Mouse (Mus musculus) left cerebral cortex, postnatal 4 days (tissue): ENCODE measurements around the gene Plin2. TPM values are rescaled to one million over a fixed set of nuclear protein-coding genes. Genes with fewer than 3 reads are reported as not detected.
"Not testable (repeated sequence)": the region's sequence is repeated elsewhere in the genome, so short reads cannot be mapped to it uniquely, and the experiment has no call there.

Source experiments
- DNase-seq: peaks from one replicate; pipeline ENCODE4 v3.0.0-alpha.2; 2022
- intact Hi-C: fragments of 180-260 bp; cut with DNase I; formaldehyde crosslinking; loops from one replicate; pipeline ENCODE4 v1.15.1; 2025
- total RNA-seq, 2 experiments: library from RNA; stranded (reverse); gene quantifications; 2 replicates each; pipeline ENCODE4 v1.2.3; 2021

Plin2 gene
- total RNA-seq, 2 experiments from 2014 or later: 32.0 to 46.7 TPM

DNA sequence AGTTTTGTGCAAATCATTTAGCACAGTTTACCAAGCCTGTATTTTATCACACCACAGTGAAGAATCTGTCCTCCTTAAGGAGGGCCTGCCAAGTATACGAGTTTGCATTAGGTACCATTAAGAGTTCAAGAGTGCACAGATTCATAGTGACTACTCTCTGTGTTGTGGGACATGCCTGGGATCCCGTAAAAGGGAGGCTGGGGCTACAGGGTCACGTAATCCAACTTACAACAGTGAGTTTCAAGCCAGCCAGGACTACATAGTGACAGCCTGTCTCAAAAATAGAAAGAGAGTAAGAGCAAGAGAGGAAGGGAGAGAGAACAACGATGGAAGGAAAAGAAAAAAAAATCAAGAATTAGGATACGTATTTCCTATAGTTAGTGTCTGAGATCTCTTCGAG is 14.9 kb upstream of the Plin2 start:
- no peak for DNase-seq

DNA sequence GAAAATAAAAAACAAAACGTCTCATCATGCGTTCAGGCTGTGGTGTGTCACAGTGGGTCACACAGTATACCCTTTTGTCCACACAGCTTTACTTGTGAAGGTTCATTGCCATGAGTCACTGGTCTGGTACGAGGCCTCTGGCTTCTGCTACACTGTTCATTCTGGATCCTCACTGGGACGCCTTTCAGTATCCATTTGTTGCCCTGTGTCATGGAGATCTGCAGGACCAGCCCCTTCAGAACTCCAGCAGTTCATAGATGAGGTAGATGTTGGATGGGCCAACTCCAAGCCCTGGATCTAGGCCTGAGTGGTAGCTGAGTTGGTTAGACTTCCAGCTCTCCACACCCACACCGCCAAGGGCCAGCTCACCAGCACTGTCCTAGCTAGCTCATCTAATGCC is 13.9 kb upstream of the Plin2 start:
- no peak for DNase-seq
- intact Hi-C loops: no loop called here

More for the DNA sequence above, 14.9 kb upstream of the Plin2 start:
- intact Hi-C loops: no loop called here

DNA sequence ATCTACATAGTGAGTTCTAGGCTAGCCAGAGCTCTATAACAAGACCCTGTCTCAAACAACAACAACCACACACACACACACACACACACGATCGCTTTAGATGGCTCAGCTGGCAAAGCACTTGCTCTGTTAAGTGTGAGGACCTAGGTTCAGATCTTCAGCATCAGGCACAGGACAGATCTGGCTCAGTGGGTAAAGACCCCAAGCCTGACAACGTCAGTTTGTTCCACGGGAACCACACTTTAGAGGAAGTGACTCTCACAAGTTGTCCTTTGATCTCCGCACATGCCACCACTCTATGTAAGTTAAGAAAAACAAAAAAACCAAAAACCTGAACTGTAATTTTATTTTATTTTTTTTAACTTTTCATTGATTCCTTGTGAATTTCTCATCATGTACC is 13.4 kb upstream of the Plin2 start:
- DNase-seq: no peak
- intact Hi-C loops: no loop called here

DNA sequence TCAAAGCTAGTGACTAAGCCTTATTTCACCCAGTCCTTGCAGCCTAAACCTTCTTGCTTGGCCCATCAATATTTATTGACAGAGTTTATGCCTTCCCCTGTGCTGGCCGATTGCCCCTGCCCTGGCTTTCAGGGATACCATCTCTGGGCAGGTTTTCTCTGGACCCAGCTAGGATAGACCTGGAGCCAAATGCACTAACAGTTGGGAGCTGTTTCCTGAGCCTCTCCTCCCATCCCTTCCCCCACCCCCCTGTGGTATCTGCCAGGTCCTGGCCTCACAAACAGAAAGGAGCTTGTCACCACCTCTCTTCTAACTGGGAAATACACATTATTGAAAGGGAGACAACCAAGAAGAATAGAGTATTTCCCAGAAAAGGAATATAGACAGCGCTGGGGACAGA is 12.0 kb upstream of the Plin2 start:
- intact Hi-C loops: no loop called here

DNA sequence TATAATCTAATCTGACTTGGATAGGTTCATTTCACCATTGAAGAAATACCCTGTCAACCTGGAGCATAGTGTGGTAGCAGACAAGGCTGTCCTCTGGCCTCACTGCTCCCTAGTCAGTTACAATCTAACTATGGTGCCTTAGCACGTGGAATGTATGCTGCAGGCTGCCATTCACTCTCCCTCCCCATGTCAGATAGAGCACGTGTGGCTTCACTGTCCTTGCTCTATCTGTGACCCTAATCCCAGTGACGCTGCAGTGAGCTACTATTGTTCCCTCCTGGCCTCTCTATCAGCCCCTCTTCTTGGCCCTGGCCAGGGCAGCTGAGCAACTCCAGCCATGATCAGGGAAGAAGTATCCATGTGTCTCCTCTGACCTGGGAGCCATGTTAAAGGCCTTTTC is 11.6 kb upstream of the Plin2 start:
- intact Hi-C loops: no loop called here
- DNase-seq: no peak

More for the DNA sequence above, 12.0 kb upstream of the Plin2 start:
- DNase-seq: no peak

DNA sequence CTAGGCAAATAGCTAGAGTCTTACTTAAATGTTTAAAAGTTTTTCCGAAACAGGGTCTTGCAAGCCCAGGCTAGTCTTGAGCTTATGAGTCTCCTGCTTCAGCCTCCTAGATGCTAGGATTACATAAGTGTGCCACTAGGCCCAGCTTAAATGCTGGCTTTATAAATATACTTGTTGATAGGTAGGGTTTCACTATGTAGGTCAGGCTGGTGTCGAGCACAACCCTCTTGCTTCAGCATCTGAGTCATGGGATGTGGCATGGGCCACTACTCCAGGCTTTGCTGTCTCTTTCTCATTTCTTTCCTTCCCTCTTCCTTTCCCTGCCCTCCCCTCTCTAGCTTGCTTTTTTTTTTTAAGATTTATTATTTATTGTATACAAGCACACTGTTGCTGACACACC is 9.8 kb upstream of the Plin2 start:
- no peak for DNase-seq
- intact Hi-C loops: no loop called here

DNA sequence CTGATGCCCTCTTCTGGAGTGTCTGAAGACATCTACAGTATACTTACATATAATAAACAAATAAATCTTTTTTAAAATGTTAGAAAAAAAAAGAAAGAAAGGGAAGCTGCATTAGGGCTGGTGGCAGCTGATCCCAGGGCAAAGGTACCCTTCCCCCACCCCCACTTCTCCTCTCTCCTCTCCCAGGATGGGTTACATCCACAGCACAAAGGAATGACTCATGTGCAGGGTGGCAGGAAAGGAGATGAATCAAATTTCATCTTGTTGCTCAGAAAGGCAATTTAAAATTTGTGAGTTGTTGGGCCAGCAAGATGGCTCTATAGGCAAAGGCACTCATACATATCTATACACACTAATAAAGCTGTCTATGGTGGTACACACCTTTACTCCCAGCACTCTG is 6.9 kb upstream of the Plin2 start:
- DNase-seq: no peak
- intact Hi-C loops: no loop called here

DNA sequence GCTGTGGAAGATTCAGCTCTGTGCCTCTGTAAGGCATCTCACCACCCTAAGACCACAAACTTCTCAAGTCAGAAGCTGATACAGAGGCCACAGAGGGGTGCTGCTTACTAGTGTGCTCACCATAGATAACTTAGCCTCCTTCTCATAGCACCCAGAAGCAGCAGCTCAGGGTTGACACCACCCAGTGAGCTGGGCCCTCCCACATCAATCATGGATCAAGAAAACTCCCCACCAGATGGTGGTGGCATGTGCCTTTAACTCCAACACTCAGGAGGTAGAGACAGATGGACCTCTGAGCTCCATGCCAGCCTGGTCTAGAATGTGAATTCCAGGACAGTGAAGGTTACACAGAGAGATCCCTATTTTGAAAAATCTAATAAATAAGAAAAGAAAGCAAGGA is 4.9 kb upstream of the Plin2 start:
- intact Hi-C loops, DNase-seq: not testable (repeated sequence)

DNA sequence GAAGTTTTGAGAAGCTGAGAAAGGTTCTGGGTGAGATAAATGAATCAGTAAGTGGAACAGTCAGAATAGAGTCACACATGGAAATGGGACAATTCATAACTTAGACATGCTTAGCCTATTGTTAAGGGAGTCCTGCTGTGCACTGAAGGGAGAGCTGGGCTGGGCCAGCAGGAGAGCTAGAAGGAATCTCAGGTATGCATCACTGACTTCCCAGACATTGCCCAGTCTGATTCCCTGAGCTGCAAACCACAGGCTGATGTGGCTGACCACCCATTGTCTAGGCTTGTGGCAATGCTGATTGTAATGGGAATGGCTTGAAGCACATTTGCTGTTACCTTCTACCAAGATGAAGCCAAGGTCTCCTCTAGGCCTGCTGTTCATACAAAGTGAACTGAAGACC is 4.3 kb upstream of the Plin2 start:
- intact Hi-C loops: not testable (repeated sequence)

DNA sequence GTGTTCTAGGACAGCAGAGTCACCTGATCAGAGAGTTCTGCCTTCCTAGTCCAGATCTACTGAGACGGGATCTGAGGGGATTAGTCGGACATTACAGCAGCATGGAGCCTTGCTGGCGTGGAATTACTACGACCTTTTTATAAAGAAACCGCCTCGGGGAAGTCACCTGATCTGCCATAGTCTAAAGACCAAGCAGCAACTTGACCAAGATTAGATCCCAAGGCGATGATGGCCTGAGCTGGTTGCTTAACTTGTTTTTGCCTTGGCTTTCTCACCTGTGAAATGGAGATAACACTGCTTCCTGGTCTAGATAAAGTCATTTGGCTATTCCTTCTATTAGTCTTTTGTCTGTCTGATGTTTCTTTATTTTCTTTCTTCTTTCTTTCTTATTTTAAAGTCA is 2.6 kb upstream of the Plin2 start:
- no peak for DNase-seq
- intact Hi-C loops: no loop called here

More for the DNA sequence above, 4.3 kb upstream of the Plin2 start:
- DNase-seq: not testable (repeated sequence)

DNA sequence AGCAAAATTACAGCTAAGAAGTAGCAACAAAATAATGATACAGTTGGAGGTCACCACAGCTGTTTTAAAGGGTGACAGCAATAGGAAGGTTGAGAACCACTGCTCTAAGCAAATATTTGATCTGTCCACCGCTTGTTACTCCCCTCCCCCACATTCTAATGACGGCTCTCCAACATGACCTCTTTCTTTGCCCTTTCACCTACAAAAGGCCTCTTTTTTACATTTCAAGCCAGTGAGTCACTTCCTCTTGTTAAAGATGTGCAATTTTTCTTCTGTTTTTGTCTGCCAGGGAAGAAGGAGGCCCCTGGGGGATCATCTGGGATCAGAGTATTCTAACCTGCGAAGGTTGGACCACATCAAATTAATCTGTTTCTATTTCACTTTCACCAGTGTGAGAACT is 1.9 kb upstream of the Plin2 start:
- no peak for DNase-seq
- intact Hi-C loops: no loop called here

DNA sequence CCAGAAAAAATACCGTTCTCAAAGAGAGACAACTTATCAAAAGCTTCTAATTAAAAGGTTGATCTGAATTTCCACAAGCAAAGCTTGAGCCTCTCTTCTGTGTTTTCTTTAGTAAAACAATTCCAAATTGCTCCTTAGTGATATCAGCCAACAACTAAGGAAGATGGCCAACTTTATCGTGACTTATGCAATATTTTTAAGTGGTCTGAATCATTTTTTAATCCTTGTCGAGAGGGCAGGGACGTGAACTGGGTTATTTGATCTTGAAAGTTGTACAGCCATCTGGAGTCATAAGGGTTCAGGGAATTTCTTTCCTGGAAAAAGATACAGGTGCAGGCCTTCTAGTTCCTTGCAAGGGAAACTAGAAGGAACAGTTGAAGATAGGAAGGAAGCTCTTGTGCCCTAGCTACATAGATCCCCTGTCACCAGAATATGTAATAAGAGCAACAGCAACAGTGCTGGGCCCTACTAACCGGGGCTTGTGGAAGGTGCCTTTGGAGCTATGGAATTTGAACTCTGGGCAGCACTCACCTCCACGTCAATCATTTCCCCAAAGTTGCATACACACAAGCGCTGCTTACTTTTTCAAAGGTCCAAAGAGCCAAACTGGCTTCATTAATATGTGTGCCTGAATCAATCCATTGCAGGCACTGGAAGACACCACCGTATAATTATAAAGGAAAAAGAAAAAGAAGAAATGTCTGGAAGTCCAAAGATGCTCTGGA is 884 bp upstream of the Plin2 start:
- no peak for DNase-seq
- intact Hi-C loops: no loop called here

DNA sequence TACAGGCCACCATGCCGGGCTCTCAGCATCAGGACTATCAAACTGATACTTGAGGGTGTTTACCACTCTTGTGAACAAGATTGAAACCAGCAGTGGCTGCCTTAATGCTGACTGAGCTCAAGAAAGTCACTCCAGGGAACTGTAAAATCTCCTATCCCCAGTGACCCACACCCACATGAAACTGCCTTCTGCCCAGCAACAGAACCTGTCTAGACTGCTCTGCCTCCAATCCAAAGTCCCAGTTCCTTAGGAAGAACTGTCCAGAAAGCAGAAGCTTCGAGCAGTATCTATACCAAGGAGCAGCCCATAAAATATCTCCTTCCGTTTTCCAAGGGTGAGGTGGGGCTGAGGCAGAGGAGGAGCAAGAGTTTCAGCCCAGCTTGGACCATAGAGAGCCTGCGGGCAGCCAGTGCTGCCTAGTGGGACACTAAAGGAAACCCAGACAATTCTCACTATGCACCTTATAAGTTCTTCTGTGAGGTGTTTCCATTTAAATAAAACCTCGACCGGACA is 563 bp downstream of the Plin2 start:
- intact Hi-C loops, DNase-seq: not testable (repeated sequence)

DNA sequence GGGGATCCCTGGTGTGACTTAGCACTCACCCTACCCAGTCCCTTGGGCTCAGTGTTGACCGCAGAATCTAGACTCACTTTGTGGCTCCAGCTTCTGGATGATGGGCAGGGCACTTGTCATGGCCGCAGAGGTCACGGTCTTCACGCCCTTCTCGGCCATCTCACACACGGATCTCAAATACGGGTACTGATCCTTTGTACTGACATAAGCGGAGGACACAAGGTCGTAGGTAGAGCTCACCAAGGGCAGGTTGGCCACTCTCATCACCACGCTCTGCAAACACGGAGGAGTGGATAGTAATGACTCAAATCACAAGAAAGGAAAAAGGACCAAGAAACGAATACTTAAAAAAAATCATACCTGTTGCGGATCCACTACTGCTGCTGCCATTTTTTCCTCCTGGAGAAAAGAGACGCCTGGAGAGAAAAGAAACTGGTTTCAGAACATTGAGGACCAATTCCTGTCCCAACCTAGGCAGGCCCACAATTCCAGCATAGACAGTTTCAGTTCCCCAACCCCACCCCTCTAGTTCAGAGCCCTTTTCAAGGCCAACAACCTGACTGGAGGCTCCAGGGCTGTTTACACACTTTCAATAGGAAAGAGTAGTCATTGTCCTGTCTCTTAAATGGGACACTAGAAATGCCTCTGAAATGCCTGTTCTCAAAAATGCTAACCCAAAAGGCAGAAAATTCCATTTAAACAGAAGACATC is 1.4 kb downstream of the Plin2 start:
- intact Hi-C loops: no loop called here
- no peak for DNase-seq

DNA sequence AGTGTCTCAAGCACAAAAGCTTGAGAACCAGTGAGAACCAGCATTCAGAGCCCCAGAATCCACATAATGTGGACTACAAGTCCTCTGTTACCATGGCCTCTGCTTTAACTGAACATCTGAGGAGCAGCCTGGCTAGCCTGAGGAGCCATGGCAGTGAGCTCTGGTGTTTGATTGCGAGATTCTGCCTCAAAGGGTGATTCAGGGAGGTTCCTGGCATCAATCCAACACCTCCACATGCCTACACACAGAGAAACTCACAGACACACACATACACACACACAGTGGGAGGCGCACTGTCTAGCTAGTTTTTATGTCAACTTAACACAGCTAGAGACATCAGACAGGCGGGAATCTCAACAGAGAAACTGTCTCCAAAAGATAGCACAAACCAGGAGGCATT is 4.3 kb downstream of the Plin2 start:
- intact Hi-C loops: no loop called here
- DNase-seq: no peak

DNA sequence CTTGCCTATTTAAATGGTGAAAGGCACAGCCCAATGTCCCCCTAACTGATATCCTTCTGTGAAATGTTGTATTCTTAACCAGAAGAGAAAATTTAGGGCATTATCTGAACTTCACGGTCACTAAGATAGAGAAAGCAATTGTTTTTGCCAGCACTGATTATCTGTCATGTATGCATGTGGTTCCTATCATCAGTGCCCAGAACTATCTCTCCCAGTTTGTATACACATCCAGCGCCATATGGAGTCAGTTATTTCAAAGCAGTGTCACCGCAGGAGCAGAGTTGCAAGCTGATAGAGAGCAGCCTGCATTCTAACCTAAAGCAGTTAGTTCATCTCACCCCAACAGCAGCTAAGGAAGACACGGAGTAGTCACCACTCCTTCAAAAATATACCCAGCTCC is 5.9 kb downstream of the Plin2 start:
- no peak for DNase-seq
- intact Hi-C loops: no loop called here

DNA sequence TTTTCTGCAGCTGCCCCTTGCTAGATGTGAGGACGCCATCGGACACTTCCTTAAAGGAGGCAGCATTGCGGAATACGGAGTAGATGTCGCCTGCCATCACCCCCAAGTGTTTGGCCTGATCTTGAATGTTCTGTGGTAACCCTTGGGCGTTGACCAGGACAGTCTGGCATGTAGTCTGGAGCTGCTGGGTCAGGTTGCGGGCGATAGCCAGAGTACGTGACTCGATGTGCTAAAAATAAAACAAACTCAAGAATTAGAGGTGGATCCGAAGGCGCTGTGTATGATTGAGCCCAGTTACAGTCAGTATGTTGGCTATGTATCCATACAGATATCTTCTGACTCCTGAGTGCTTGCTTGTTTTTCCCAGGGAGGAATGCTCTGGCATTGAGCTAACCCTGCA is 12.7 kb downstream of the Plin2 start:
- no peak for DNase-seq
- intact Hi-C loops: no loop called here

DNA sequence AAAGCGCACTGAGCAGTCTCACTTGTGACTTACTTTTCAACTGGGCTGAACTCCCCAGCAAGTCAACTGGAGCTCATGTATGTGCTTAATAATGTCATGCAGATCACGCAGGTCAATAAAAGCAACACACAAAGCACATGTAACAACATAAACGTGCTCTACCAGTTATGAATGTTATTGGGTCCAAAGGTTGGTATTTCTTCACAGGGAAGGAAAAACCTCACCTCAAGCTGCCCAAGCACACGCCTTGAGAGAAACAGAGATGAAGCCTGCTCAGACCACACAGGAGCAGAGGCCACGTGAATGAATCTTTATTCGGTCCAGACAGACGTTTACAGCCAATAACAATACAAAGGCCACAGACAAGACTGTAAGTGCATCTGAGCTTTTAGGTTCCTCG is 13.4 kb downstream of the Plin2 start:
- intact Hi-C loops, DNase-seq: not testable (repeated sequence)

DNA sequence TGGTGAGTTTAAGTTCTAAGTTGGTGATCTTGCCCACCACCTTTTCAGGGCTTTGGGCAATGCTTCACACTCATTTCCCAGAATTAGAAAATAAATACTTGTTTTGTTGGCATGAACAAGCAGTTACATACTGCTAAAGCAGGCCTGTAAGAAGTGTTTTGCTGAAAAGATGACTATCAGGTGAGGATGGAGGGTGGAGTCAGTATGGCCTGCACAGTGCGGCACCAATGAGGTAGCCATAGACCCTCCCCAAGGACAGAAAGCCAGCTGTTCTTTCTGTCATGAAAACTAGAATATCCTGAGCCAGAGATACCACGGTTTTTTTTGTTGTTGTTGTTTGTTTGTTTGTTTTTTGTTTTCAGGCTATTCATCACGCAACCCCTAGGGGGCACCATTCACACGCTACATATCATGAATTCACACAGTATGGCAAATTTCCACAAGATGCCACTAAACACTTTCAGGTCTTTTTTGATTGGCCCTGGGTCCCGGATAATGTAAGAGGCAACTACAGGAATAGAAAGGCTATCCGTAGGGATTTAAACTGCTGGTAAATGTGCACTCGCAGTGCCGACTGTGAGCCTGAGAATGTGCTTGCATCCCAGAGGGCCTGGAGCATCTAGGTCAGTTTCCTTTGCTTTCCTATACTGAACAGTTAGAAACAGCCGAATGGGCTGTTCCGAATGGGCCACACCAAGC is 18.0 kb downstream of the Plin2 start:
- intact Hi-C loops: no loop called here
- no peak for DNase-seq

DNA sequence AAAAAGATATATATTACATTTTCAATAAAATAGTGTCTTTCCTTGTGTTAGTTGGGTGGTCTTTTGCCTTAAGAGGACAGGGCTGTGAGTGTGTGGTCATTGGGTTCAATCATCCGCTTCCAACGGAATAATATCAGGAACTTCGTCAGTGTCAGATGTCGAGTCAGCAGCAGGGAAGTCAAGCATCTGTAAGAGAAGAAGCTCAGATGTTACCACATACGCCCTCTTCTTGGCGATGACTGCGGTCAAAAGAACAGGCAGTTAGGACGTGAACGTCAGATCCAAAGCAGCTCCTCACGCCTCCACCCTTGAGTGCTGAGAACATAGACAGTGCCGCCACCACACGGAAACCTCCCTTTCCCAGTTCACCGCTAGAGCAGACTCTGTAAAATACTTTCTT is 21.5 kb downstream of the Plin2 start:
- DNase-seq, intact Hi-C loops: not testable (repeated sequence)

DNA sequence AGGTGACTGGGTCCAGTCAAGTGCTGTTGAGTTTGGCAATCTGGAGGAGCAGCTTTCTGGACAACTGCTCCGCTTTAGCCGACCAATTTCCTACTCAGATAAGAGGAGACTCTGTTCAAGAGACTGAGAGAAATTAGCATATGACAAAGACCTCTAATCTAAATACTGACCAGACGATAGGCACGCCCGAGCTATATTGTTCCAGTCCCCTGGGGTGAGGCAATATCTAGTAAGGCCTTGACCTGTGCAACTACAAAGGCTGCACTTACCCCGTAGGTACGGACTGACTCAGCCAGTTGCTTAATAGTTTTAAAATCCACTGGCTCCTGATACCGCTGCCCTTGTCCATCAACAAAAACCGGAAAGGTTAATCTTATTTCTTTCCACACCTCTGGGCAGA is 32.3 kb downstream of the Plin2 start:
- intact Hi-C loops, DNase-seq: not testable (repeated sequence)

DNA sequence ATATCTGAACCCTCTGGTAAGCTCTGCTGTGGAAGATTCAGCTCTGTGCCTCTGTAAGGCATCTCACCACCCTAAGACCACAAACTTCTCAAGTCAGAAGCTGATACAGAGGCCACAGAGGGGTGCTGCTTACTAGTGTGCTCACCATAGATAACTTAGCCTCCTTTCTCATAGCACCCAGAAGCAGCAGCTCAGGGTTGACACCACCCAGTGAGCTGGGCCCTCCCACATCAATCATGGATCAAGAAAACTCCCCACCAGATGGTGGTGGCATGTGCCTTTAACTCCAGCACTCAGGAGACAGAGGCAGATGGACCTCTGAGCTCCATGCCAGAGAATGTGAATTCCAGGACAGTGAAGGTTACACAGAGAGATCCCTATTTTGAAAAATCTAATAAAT is 35.0 kb downstream of the Plin2 start:
- DNase-seq, intact Hi-C loops: not testable (repeated sequence)
